Mouse (Mus musculus) midbrain, embryonic 13.5 days (tissue): ENCODE measurements around the gene Gga2. TPM values are rescaled to one million over a fixed set of nuclear protein-coding genes. Genes with fewer than 3 reads are reported as not detected.

Experiments
- ATAC-seq: fragments of 200-750 bp; cut with Nextera tagmentation; 2 replicates; pipeline ENCODE4 v1.8.0; 2017; ENCODE audit warnings: mild to moderate bottlenecking, moderate TSS enrichment, moderate library complexity
- H3K27ac ChIP-seq: fragments of 300-500 bp; sonication (generic); 2 replicates; pipeline ENCODE4 v1.5.1; 2015; ENCODE audit warnings: inconsistent platforms, mild to moderate bottlenecking, moderate library complexity
- H3K27me3 ChIP-seq: fragments of 300-500 bp; sonication (generic); 2 replicates; pipeline ENCODE4 v1.6.1; 2015; ENCODE audit warnings: mild to moderate bottlenecking, inconsistent platforms
- H3K36me3 ChIP-seq: fragments of 300-500 bp; sonication (generic); 2 replicates; pipeline ENCODE4 v1.6.1; 2015; ENCODE audit warnings: mild to moderate bottlenecking, inconsistent platforms
- H3K4me1 ChIP-seq: fragments of 300-500 bp; sonication (generic); replicated peaks from 2 replicates; pipeline ENCODE4 v1.6.1; 2015; ENCODE audit warnings: inconsistent platforms
- H3K4me2 ChIP-seq: fragments of 300-500 bp; sonication (generic); replicated peaks from 2 replicates; pipeline ENCODE4 v1.6.1; 2015; ENCODE audit warnings: moderate library complexity, mild to moderate bottlenecking, inconsistent platforms
- H3K4me3 ChIP-seq: fragments of 300-500 bp; sonication (generic); replicated peaks from 2 replicates; pipeline ENCODE4 v1.5.1; 2015; ENCODE audit warnings: mild to moderate bottlenecking, inconsistent platforms
- H3K9ac ChIP-seq: fragments of 300-500 bp; sonication (generic); replicated peaks from 2 replicates; pipeline ENCODE4 v1.6.1; 2015; ENCODE audit warnings: mild to moderate bottlenecking, inconsistent platforms
- H3K9me3 ChIP-seq: fragments of 300-500 bp; sonication (generic); 2 replicates; pipeline ENCODE4 v1.6.1; 2016; ENCODE audit warnings: mild to moderate bottlenecking, inconsistent platforms
- WGBS: fragments of 180-500 bp; shearing (Covaris S2); methylation state at CpG from one replicate; pipeline ENCODE4 v1.1.7; 2015; 5-methylcytosine and 5-hydroxymethylcytosine counted together
- polyA plus RNA-seq: library from polyadenylated mRNA; unstranded; fragments of >200 nt; fragmentation: Nextera tagmentation; extraction: Ambion mirVana; gene quantifications from 2 replicates; pipeline ENCODE4 v1.2.1, GENCODE M21; 2015

Gene Gga2
- polyA plus RNA-seq, 1 experiment from 2014 or later, result 58.0 TPM

DNA sequence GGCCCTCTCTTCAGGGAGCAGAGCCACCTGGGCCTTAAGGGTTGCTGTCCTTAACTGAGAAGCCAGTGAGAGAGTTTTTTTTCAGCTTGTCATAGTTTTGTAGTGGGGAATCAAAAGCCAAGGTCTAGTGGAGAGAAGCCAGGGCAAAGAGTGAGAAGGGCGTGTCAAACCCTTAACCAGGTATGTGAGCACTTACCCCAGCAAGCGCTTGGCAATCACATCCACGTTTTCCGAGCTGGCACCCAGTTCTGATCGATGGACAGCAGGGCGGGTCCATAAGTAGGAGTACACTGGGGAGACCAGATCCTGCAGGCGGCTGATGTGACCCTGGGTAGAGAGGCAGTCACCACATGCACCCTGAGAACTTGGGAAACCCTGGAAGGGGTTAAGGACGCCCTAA, 23.1 kb upstream of the Gga2 start:
- no peak overlapping the region for H3K4me3 ChIP-seq
- H3K9me3 ChIP-seq, result no peaks in the 10 kb centered on the region
- no peaks in the 10 kb centered on the region for H3K4me1 ChIP-seq
- H3K4me2 ChIP-seq, result no peak overlapping the region
- H3K27ac ChIP-seq, result no peak overlapping the region
- no peak for ATAC-seq
- H3K9ac ChIP-seq, result no peak overlapping the region
- H3K27me3 ChIP-seq, result no peaks in the 10 kb centered on the region
- peaks cover 51% of the 10 kb centered on the region for H3K36me3 ChIP-seq
- WGBS, result 94% methylated on average over 8 of the region's 8 CpGs

DNA sequence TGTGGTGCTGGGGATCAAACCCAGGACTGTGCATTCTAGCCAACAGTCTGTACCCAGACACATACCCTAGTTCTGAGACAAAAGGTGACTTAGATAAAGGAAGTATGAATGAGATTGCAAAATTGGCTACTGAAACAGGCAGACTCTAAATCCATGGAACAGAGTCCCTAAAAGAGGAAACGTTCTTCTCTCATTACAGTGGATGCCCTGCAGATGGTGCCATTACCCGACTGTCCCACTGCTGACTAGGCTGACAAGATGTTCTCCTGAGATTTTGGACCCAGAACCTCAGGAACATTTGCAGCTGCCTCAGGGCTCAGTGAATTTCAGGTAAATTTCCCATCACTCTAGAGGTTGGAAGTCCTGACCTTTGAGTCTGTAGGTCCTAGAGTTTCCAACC, 13.3 kb upstream of the Gga2 start:
- Histone ChIP-seq H3K9ac (no peak overlapping the region), H3K27me3 (no peaks in the 10 kb centered on the region), H3K27ac (no peak overlapping the region), H3K4me1 (no peaks in the 10 kb centered on the region), H3K4me3 (no peak overlapping the region), H3K4me2 (no peak overlapping the region), H3K9me3 (no peaks in the 10 kb centered on the region), H3K36me3 (peaks cover 21% of the 10 kb centered on the region)
- no peak for ATAC-seq
- 58% methylated on average over 2 of the region's 2 CpGs for WGBS

DNA sequence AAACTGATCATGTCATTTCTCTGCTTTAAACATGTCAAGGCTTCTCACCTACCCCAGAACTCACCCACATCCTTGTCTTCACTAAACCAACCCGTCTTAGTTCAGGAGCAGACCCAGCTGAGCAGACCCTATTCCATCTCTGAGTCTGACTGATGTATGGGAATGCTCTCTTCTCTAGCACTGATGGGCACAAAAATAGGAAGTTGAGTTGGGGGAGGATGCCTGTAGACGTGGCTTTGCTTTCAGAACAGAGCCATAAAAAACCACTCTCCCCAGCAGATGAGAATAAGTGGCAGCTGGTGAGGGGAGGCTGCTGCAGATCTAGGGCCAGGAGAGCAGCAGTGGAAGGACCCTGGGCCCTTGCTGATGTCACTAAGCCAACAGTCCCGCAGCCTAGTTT, 12.3 kb upstream of the Gga2 start:
- Histone ChIP-seq H3K4me1 (no peaks in the 10 kb centered on the region), H3K9me3 (no peaks in the 10 kb centered on the region), H3K27ac (no peak overlapping the region), H3K4me2 (no peak overlapping the region), H3K27me3 (no peaks in the 10 kb centered on the region), H3K36me3 (peaks cover 11% of the 10 kb centered on the region), H3K4me3 (no peak overlapping the region), H3K9ac (no peak overlapping the region)
- no peak for ATAC-seq
- 78% methylated on average over 3 of the region's 3 CpGs for WGBS

DNA sequence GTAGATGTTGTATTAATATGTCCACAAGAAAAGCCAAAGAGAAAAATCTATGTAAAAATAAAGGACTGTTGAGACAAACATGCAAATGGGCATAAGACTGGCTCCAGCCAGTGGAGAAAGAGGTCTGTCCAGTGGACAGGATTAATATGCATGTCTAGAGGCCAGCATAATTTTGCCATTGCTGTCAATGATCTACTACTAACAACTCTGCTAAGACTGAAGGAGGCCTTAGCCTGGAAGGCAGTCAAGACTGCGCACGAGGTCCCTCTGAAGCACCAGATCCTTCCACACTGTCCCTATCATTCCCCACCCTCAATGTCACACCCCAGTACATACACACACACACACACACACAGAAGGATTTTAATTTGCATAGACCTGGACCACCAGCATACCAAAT, 1.1 kb upstream of the Gga2 start:
- no peaks in the 10 kb centered on the region for H3K27me3 ChIP-seq
- no peak overlapping the region for H3K4me2 ChIP-seq
- H3K9me3 ChIP-seq, result no peaks in the 10 kb centered on the region
- H3K4me3 ChIP-seq, result no peak overlapping the region
- H3K36me3 ChIP-seq, result no peaks in the 10 kb centered on the region
- H3K9ac ChIP-seq, result no peak overlapping the region
- no peak for ATAC-seq
- H3K27ac ChIP-seq, result no peak overlapping the region
- 87% methylated on average over 2 of the region's 2 CpGs for WGBS
- H3K4me1 ChIP-seq, result peaks cover 29% of the 10 kb centered on the region

DNA sequence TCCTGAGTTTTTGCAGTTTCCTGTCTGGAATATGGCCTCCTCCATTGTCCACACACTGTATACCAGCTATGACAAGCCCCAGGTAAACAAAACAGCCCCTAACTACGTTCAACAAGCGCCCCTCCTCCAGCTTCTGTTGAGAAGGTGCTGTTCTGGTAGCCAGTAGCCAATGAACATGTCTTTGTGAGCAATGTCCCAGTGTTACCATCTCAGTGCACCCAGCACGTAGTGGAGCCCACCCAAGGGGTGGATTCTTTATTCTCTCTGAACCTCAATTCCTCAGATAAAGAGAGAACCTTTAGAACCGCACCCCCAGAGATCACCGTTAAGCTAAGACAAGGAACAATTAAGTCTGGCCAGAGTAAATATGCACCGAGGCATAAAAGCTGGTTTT, 752 bp downstream of the Gga2 start:
- H3K36me3 ChIP-seq, result no peaks in the 10 kb centered on the region

DNA sequence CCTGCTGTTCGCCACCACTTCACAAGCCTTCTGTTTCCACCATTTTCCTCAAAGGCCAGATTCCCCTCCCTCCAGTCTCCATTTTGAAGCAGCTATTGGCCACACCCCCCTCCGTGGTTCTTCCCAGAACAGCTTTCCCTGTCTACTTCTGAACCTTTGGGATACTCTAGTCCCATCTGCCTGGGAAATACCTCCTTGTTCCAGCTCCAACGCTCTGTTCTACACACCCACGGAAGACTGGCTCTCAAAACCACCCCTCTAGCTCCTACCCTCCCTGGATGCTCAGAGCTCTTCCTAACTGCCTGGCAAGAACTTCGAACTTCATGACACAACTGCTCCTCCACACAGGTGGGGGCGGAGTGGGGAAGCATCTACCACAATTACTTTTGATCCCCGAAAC, 2.0 kb downstream of the Gga2 start:
- WGBS, result 91% methylated on average over 7 of the region's 7 CpGs
- Histone ChIP-seq H3K4me1 (peaks cover 54% of the 10 kb centered on the region), H3K27me3 (no peaks in the 10 kb centered on the region), H3K9ac (peak overlapping the region; percentile 32; the same call in 1 of the 2 replicates), H3K27ac (no peak overlapping the region), H3K36me3 (no peaks in the 10 kb centered on the region), H3K9me3 (no peaks in the 10 kb centered on the region), H3K4me3 (peak overlapping the region; percentile 85), H3K4me2 (peak overlapping the region; percentile 76)
- ATAC-seq, result no peak

More for the DNA sequence above, 752 bp downstream of the Gga2 start:
- Histone ChIP-seq H3K9me3 (no peaks in the 10 kb centered on the region), H3K4me1 (peaks cover 46% of the 10 kb centered on the region), H3K9ac (peak overlapping the region; percentile 90), H3K4me2 (peak overlapping the region; percentile 76), H3K27me3 (no peaks in the 10 kb centered on the region), H3K27ac (peak overlapping the region; percentile 92), H3K4me3 (peak overlapping the region; percentile 85)
- 2% methylated on average over 6 of the region's 6 CpGs for WGBS
- ATAC-seq, result peak; percentile 55

DNA sequence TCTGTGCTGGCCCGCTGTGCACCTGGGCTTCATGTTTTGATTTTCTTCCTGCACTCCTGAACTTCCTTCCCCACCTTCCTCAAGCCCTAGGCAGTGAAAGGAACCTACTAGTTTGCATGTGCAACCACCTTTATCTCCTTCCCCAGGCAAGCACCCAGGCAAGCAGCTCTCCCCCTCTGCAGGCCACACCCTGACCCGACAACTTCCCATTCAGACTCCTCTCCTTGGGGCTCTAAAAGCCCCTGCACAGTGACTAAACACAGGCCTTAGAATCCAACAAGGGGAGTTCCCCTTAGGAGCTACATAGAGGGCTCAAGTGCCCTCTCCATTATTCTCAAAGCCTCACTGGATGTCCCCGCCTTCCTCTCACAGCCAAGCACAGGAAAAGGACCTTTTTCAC, 2.8 kb downstream of the Gga2 start:
- no peak for ATAC-seq
- 70% methylated on average over 3 of the region's 3 CpGs for WGBS
- peak overlapping the region; percentile 76 for H3K4me2 ChIP-seq
- H3K4me3 ChIP-seq, result peak overlapping the region; percentile 85; the same call in 1 of the 2 replicates
- H3K9me3 ChIP-seq, result no peaks in the 10 kb centered on the region
- no peaks in the 10 kb centered on the region for H3K36me3 ChIP-seq
- peak overlapping the region; percentile 49; the same call in 1 of the 2 replicates for H3K9ac ChIP-seq
- H3K27me3 ChIP-seq, result no peaks in the 10 kb centered on the region
- H3K27ac ChIP-seq, result no peak overlapping the region
- peaks cover 54% of the 10 kb centered on the region for H3K4me1 ChIP-seq

DNA sequence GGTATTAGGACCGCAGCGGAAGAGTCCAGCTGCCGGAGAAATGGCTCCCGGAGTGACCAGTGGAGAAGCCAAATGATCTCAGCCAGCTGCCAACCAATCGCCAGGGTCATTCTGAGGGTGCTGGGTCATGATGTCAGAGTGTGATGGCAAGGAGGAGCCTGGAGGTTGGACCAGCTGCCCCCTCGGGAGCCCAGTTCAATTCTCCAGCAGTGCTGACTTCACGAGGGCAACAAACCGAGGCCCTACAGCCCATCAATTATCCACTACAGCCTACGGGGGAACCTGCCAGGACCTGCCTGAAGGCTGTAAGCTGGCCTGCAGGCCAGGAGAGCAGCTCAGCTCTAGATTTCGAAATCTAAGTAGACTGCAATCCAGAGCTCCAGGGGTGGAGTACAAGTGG, 5.3 kb downstream of the Gga2 start:
- H3K4me1 ChIP-seq, result peaks cover 54% of the 10 kb centered on the region
- H3K36me3 ChIP-seq, result peaks cover 15% of the 10 kb centered on the region
- 72% methylated on average over 10 of the region's 10 CpGs for WGBS
- H3K4me2 ChIP-seq, result peak overlapping the region; percentile 17
- no peak overlapping the region for H3K4me3 ChIP-seq
- ATAC-seq, result no peak
- no peaks in the 10 kb centered on the region for H3K27me3 ChIP-seq
- H3K27ac ChIP-seq, result peak overlapping the region; percentile 39; the same call in 1 of the 2 replicates
- no peaks in the 10 kb centered on the region for H3K9me3 ChIP-seq
- no peak overlapping the region; the same call in 1 of the 2 replicates for H3K9ac ChIP-seq

DNA sequence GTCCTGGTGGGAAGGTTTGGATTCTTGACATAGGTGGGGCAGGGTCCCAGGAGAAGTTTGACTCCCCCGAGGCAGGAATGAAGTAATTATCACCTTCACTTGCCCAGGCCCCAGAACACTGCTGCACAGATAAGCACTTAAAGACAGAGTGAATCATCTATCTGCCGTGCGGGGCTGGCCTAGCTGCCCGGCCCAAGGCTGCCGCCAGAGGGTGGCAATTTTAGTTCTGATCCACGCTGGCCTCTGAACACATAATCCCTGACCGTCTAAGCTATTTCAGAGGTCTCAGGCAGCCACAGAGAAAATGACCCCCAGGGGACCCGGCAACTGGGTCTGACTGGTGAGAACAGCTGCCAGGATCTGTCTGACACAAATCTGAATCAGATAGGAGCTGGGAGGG, 5.9 kb downstream of the Gga2 start:
- H3K27ac ChIP-seq, result peak overlapping the region; percentile 39; the same call in 1 of the 2 replicates
- H3K27me3 ChIP-seq, result no peaks in the 10 kb centered on the region
- H3K9ac ChIP-seq, result no peak overlapping the region; the same call in 1 of the 2 replicates
- H3K4me1 ChIP-seq, result peaks cover 53% of the 10 kb centered on the region
- no peak overlapping the region for H3K4me3 ChIP-seq
- ATAC-seq, result no peak
- 52% methylated on average over 8 of the region's 8 CpGs for WGBS
- peak overlapping the region; percentile 17; the same call in 1 of the 2 replicates for H3K4me2 ChIP-seq
- no peaks in the 10 kb centered on the region for H3K9me3 ChIP-seq
- H3K36me3 ChIP-seq, result peaks cover 21% of the 10 kb centered on the region

DNA sequence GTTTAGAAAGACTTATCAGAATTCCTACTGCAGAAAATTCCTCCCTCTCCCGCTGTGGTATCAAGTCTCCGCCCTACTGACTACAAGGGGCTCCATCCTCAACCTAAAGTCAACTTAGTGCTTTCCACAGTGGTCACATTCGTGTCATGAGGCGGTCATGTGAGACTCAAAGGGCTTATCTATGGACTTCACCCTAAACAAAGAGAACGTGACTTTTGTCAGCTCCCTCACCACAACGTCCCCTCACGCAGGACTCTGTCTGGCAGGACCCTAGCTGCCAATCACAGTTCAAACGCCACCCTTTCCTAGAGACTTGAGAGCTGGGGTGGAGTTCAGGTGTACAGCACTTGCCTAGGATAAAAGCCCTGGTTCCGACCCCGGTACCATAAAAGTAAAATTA, 8.1 kb downstream of the Gga2 start:
- peaks cover 32% of the 10 kb centered on the region for H3K4me1 ChIP-seq
- no peak overlapping the region for H3K4me3 ChIP-seq
- H3K9me3 ChIP-seq, result no peaks in the 10 kb centered on the region
- peaks cover 40% of the 10 kb centered on the region for H3K36me3 ChIP-seq
- H3K9ac ChIP-seq, result no peak overlapping the region
- no peak overlapping the region for H3K4me2 ChIP-seq
- 88% methylated on average over 10 of the region's 10 CpGs for WGBS
- no peaks in the 10 kb centered on the region for H3K27me3 ChIP-seq
- ATAC-seq, result no peak
- no peak overlapping the region for H3K27ac ChIP-seq

DNA sequence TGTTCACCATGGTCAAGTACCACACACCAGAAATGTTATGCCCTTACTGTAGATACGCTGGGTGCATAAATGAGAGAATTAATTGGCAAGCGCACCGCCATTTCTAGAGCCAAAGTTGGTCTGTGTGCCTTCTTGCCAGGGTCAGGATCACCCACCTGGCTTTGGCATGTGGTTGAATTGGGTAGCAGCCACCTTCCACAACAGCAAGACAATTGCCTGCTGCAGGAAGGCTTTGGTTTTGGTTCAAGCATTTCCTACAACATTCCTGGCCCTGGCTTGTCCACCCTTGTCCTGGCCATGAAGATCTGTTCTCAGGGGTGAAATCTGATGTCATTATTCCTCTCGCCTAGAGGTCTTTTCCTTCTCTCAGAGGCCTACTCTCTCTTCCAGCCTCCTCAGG, 8.7 kb downstream of the Gga2 start:
- H3K27me3 ChIP-seq, result no peaks in the 10 kb centered on the region
- no peak for ATAC-seq
- WGBS, result 98% methylated on average over 4 of the region's 4 CpGs
- no peak overlapping the region for H3K4me3 ChIP-seq
- peaks cover 46% of the 10 kb centered on the region for H3K36me3 ChIP-seq
- H3K27ac ChIP-seq, result no peak overlapping the region
- no peaks in the 10 kb centered on the region for H3K9me3 ChIP-seq
- H3K4me2 ChIP-seq, result no peak overlapping the region
- no peak overlapping the region for H3K9ac ChIP-seq
- H3K4me1 ChIP-seq, result peaks cover 27% of the 10 kb centered on the region

DNA sequence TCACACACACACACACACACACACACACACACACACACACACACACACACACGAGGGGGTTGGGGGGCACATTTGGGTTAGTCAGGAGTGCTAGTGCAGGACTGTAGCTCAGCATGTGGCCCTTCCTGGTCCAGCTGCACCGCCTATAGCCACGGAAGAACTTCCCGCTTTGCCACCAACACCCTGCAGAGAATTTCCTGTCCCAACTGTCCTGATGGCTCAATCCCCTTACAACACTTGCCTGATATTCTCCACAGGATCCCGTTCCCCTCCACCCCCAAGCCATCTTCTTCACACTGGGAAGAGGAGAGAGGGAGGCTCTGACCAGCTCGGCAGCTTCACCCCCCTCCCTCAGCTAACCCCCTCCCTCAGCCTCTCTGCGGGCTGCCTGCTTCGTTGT, 20.6 kb downstream of the Gga2 start:
- 74% methylated on average over 8 of the region's 8 CpGs for WGBS
- H3K27ac ChIP-seq, result no peak overlapping the region
- H3K4me1 ChIP-seq, result no peaks in the 10 kb centered on the region
- ATAC-seq, result no peak
- H3K9me3 ChIP-seq, result no peaks in the 10 kb centered on the region
- H3K36me3 ChIP-seq, result peaks cover 91% of the 10 kb centered on the region
- H3K9ac ChIP-seq, result no peak overlapping the region
- H3K4me2 ChIP-seq, result no peak overlapping the region
- no peaks in the 10 kb centered on the region for H3K27me3 ChIP-seq
- H3K4me3 ChIP-seq, result no peak overlapping the region

DNA sequence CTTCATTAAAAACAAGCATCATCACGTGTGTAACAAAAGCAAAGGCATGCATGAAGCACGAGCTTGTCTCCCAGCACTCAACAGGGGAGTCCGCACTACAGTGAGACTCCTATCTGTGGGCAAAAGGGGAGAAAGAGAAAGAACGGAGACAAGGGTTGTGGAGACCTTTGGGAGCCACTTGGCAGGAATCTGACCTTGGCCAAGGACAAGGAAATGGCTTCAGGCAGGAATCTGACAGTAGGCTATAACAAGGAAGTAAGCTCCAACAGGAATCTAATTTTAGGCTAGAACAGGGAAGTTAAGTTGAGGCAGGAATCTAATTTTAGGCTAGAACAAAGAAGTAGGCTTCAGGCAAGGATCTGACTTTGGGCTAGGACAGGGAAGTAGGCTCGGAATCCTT, 25.1 kb downstream of the Gga2 start:
- Histone ChIP-seq H3K9ac (no peak overlapping the region), H3K27ac (no peak overlapping the region), H3K4me1 (no peaks in the 10 kb centered on the region), H3K4me3 (no peak overlapping the region), H3K27me3 (no peaks in the 10 kb centered on the region), H3K4me2 (no peak overlapping the region), H3K9me3 (no peaks in the 10 kb centered on the region), H3K36me3 (peaks cover 93% of the 10 kb centered on the region)
- ATAC-seq, result no peak
- 92% methylated on average over 5 of the region's 5 CpGs for WGBS
